Mouse (Mus musculus) c-Kit-negative CD71-positive TER-119-positive erythroid progenitor cells, embryonic 14.5 days (primary cell): ENCODE results near the gene Nacc1.

Experiments used
- DNase-seq: peaks from one replicate; pipeline ENCODE4 v3.0.0-alpha.2; 2013; ENCODE audit warnings: low read depth, low spot score

Gene Nacc1

DNA sequence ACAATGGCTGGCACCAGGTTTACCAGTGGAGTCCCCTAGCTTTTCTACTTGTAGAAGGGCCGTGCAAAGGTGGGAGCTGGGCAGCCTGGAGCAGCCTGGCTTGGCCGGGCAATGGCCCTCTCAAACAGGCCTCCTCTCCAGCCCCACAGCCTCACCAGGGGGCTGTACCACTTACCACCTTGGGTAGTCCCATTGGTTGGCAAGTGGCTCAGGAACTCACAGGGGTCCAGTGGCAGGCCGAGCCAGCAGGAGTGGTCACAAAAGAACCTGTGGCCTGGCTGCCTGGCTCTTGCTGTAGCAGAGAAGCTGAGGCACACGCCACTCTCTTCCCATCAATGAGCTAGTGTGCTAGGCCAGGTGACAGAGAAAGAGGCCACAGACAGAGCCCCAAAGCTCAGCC, 26.5 kb upstream of the Nacc1 start:
- DNase-seq, result no peak

- DNase-seq, result no peak
Measured at GRCm38 (mm10) chr8:84713381-84713780, 25.7 kb upstream of the Nacc1 start.

GRCm38 (mm10) chr8:84712759-84713120, 25.1 kb upstream of the Nacc1 start:
- no peak for DNase-seq

GRCm38 (mm10) chr8:84711933-84712758, 24.5 kb upstream of the Nacc1 start:
- DNase-seq, result no peak

DNA sequence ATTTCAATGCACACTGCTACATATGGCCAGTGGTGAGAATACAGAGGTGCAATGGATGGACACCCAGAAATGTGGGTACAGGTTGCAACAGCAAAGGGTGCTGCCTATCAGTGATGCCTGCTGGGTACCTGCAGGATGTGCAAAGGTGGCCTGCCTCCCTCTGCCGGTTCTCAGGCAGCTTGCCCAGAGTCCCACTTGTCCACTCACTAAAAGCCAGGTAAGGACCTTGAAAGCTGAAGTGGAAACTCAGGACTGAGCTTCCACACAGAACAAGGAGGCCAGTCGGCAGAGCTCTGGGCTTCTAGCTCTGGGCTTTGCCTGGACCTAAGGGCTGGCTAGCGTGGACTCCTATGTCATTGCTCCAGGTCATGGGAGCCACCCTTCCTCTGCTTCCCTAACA, 23.6 kb upstream of the Nacc1 start:
- no peak for DNase-seq

DNA sequence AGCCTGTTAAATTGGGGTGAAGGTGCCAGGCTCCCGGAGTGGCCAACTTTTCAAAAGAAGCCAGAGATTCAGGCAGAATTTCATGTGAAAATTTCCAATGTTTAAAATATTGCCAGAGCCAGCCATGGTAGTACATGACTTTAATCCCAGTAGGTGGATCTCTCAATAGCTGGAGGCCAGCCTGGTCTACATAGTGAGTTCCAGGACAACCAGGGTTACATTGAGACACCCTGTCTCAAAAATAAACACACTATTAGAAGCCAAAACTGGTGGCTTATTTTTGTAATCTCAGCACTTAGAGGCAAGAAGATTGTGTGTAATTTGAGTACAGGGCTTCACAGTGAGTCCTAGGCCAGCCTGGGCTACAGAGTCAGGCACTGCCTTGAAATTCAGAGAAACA, 22.3 kb upstream of the Nacc1 start:
- no peak for DNase-seq

DNA sequence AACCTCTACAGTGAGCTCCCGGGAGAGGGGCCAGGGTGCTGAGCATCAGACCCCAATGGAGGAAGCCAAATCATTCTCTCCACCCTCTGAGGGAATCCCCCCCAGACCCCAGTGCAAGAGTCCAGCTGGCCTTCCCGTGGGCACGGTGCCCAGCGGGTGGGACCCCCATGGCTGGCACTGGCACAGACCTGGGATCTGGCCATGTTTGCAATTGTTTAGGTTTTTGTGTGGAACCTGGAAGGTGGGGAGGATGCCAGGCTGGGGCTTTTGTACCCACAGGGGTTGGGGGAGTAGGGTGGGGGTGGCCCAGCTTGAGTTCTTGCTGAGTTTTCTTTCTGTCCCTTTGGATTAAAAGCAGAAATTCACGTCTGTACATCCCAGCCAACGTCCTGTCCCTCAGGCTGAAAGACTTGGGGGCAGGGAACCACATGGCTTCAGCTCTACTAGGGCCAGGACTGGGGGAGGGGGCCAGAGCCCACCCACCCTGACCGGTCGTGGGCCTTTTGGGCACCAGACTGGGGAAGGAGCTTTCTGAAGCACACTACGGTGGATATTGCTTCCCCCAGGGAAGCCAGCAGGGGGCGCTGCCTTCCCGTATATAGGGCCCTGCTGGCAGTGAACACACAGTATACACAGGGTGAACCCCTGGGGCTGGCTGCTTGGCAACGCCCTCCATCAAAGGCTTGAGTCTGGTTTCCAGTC, 21.3 kb upstream of the Nacc1 start:
- DNase-seq, result peak; percentile 88

GRCm38 (mm10) chr8:84708071-84708541, 20.4 kb upstream of the Nacc1 start:
- no peak for DNase-seq

GRCm38 (mm10) chr8:84707267-84707883, 19.7 kb upstream of the Nacc1 start:
- DNase-seq, result no peak

DNA sequence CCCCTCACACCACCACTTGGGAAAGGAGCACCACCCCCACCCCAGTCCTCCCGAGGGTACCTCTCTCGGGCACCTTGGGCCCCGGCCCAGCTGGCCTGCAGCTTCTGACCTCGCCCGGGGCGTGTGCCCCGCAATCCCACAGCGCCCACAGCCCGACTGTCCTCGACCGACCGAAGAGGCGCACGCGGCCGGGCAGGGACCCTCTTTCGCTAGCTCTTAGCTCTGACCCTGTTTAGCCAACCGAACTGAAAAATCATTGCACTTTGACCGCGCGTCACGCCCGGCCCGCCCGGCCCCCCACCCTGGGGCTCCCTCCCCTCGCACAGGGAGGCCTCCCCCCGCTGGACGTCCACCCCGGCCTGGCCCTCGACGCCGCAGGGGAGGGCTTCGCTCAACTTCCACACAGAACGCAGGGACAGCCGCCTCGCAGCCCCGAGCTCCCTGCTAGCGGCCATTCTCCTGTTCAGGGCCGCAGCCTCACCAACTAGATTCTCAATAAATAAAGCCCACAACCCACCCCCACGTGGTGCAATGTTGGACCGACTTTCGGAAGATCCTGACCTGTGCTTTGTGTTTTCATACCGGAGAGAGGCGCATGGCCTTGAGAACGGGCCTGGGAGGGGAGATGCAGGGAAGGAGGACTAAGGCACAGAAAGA, 19.1 kb upstream of the Nacc1 start:
- no peak for DNase-seq

GRCm38 (mm10) chr8:84705960-84706359, 18.3 kb upstream of the Nacc1 start:
- DNase-seq, result no peak

DNA sequence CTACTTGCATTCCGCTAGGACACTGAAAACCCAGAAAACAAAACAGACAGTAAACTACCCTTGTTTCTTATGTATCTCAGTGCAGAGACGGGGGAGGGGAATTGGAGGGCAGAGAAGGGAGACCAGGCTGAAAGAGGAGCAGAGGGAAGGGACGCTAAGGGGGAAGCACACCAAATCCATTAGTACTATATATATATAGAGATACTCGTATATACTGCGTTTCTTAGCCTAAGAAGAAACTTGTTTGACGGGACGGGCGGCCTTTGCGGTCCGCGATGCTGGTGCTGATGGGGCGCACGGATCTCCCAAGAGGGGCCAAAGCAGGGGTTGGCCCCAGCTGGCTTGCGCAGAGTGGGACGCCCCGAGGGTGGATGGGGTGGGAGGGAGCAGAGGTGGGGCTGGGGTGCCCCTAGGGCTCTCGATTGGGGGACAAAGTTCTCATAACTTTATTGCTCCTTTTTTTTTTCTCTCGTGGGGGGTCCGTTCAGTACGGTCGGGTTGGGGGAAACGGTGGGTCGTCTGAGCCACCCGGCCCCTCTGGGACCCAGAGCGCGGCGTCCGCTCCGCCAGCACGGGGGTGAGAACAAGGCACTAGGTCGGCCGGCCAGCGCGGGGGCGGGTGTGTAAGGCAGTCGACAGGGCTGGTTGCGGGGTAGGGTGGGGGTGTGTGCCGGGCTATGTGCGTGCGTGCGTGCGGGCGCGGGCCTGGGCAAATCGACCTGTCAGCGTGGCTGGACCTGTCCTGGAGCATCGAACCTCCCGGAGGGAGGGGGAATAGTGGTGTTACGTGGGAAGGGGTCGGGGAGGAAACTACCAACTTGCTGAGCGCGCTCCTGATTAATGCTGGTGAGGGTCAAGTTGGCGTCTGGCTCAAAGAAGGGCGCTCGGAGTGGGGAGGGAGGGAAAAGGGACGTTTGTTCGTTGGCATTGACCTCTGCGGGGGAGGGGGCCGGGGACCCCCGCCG, 17.5 kb upstream of the Nacc1 start:
- DNase-seq, result no peak

- DNase-seq, result peak; percentile 82
Measured at GRCm38 (mm10) chr8:84704356-84704755, 16.7 kb upstream of the Nacc1 start.

DNA sequence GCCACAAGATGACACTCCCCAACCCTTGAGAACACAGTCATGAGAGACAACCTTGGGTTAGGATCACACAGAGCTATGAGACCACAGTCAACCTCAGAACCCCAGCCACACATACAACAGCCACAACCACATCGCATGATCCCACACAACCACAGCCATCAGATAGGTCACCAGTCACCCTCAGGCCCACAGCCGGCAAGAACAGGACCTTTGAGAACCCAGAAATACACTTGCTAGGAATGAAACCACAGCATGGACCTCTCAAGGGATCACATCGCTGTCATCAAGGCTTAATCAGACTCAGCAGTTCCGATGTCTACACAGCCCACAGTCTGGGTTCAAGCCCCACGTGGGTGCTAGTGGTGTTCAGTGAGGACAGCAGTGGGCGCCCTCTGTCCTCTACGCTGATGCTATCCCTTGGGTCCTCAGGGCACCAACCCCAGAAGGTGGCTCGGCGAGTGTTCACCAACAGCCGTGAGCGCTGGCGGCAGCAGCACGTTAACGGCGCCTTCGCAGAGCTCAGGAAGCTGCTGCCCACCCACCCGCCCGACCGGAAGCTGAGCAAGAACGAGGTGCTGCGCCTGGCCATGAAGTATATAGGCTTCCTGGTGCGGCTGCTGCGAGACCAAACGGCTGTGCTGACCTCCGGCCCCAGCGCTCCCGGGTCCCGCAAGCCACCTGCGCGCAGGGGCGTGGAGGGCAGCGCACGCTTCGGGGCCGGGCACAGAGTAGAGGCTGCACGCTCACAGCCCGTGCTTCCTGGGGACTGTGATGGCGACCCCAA, 16.0 kb upstream of the Nacc1 start:
- no peak for DNase-seq

- no peak for DNase-seq
Measured at GRCm38 (mm10) chr8:84702963-84703465, 15.4 kb upstream of the Nacc1 start.

- no peak for DNase-seq
Measured at GRCm38 (mm10) chr8:84702561-84702960, 14.9 kb upstream of the Nacc1 start.

DNA sequence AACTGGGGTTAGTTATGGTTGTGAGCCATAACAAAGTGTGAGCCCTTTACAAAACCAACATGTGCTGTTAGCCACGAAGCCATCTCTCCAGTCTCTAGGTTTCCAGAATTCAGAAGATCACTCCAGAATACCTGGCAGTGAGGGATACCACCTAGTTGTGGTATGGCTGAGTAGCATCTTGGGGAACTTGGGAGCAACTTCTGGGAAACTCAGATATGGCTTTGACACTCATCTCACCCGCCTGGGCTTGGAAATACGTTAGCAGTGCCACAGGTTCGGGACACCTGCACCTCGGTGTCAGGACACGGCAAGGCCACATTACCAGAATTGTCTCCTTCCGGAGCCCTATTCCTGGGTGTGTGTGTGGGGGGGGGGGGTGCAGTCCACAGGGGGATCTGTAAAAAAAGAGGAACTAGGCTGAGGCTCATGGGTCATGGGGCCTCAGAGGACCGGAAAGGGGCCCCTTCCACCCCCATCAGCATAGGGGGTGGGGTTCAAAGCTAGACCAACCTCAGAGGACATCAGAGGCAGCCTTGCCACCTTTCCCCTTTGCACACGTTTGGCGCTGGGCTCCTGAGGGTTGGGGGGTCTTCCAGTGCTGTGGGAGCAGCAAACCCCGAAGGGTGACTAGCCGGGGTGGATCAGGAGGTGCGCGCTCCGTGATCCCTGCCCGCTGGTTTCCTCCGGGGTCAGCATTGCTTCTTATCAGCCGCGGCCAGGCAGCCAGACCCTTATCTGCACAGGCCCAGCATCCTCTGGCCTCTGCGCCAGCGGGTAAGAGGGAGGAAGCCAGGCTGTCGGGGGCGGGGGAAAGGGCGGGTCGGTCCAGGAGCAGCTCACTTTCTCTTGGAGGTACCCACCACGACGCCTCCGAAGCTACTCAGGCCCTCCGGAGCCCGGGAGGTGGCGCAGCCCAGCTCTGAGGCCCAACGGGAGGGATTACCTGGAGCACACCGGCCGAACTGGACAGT, 13.6 kb upstream of the Nacc1 start, which contains the start of gene Lyl1:
Lyl1 (plus strand) TSS at position 517 of the 971 bp plus-strand sequence.
- DNase-seq, result peak; percentile 96

GRCm38 (mm10) chr8:84700526-84700925, 12.9 kb upstream of the Nacc1 start:
- DNase-seq, result no peak
